Mouse (Mus musculus): ENCODE measurements around the gene Cdc16.
"Not testable (repeated sequence)": the region's sequence is repeated elsewhere in the genome, so short reads cannot be mapped to it uniquely, and the experiment has no call there.

Gene Cdc16

GRCm38 (mm10) chr8:13756982-13757804 lies at the start of gene Cdc16:
TSS of gene Cdc16 (plus strand) at chr8:13757676.
- peak; percentile 83 to 89 for DNase-seq (ENCODE audit: low spot score in 2 of 2)

DNA sequence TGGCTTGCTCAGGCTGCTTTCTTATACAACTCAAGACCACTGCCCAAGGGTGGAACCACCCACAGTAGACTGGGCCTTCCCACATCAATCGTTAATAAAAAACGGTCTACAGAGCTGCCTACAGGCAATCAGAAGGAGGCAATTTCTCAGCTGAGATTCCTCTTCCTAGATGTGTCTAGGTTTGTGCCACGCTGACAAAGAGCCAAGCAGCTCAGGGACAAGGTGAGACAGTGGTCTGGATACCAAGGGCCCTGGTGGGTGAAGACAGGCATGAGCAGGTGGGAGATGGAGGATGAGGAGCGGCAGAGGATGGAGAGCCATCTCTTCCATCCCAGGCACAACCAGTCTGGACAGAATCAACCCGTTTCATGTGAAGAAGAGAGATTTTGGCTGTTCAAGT lies 49.0 kb upstream of the Cdc16 start:
- no peak for DNase-seq (ENCODE audit: low spot score in 2 of 2)

- DNase-seq (ENCODE audit: low spot score in 2 of 2) = no peak
Observed at GRCm38 (mm10) chr8:13718980-13719379, 38.5 kb upstream of the Cdc16 start.

GRCm38 (mm10) chr8:13725722-13726121 lies 31.8 kb upstream of the Cdc16 start:
- peak; percentile 20 to 35 for DNase-seq (ENCODE audit: low spot score in 2 of 2)

GRCm38 (mm10) chr8:13727469-13728094 lies 29.9 kb upstream of the Cdc16 start:
- no peak for DNase-seq (ENCODE audit: low spot score in 2 of 2)

DNA sequence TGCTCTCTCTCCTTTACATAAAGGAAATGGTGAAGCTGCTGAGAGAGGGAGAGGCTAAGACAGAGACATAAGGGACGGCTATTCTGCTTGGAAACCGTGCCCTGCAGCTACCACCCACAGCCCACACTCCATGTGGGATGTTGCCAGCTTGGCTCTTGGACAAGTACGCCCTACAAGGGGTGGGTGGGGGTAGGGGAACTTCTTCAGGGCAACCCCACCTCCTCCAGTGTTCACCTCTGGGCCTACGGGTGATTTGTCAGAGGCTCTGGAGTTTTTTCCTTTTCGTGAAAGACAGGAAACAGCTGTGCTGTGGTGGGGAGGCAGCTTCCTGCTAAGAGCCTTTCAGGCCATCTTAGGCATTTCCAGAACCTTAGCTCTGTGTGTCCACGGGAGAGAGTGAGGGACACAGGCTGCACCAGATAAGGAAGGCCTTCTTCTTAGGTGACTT lies 17.1 kb upstream of the Cdc16 start:
- DNase-seq (ENCODE audit: low spot score in 2 of 2) = peak in 1 of 2 experiments; percentile 9

DNA sequence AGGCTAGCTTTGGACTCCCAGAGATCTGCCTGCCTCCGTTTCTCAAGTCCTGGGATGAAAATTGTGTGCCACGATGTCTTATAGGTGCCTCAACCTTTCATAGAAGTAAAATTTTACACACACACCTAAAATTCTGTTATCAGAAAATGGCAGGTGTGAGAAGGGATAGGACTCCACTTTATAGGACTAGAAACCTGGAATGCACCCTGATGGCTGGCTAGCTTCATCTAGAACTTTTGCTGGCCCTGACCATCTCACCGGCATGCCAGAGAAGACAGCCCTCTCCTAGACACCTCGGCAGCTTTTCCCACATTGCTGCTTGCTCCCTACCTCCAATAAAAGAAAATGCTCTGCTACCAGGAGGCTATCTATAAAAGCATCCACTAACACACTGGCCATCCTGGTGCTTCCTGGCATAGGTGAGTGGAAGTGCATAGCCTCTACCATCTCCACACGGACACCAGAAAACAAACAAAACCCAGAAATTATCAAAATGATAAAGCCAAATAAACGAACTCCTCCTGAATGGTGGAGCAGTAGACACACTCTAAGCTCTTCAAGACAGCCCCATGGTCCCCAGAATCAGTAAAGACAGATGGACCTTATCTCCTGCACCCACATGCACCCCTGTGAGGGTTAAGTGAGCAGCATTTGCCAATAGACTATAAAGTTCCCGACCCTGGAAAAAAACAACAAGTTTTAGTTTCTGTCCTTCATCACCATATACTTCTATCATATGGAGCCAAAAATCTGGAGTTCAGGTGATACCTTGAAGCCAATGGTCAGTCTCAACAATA lies 16.5 kb upstream of the Cdc16 start:
- DNase-seq (ENCODE audit: low spot score in 2 of 2) = no peak

GRCm38 (mm10) chr8:13746212-13746611 lies 11.3 kb upstream of the Cdc16 start:
- not testable (repeated sequence) for DNase-seq (ENCODE audit: low spot score in 2 of 2)

GRCm38 (mm10) chr8:13747626-13748025 lies 9.8 kb upstream of the Cdc16 start:
- no peak for DNase-seq (ENCODE audit: low spot score in 2 of 2)

GRCm38 (mm10) chr8:13753680-13754079 lies 3.8 kb upstream of the Cdc16 start:
- peak; percentile 62 to 63 for DNase-seq (ENCODE audit: low spot score in 2 of 2)

DNA sequence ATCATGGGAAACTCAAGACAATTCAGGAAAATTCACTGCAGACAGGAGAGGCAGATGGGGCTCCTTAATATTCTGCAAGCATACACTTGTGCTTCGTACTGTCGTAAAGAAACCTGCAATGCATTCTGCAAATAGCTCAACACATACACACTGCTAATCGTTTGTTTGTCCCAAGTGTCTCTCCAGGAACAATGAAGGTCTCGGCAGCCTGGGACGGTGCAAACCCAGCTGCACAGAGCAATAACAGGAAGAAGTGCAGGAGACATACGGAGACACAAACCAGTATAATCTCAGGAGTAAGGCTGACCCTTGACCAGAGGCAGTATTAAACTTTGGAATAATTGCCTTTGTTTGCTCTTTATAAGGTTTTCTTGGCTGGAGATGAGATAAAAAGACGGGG lies 996 bp upstream of the Cdc16 start:
- DNase-seq (ENCODE audit: low spot score in 2 of 2) = no peak

GRCm38 (mm10) chr8:13757805-13758727 lies 590 bp downstream of the Cdc16 start:
- no peak for DNase-seq (ENCODE audit: low spot score in 2 of 2)

DNA sequence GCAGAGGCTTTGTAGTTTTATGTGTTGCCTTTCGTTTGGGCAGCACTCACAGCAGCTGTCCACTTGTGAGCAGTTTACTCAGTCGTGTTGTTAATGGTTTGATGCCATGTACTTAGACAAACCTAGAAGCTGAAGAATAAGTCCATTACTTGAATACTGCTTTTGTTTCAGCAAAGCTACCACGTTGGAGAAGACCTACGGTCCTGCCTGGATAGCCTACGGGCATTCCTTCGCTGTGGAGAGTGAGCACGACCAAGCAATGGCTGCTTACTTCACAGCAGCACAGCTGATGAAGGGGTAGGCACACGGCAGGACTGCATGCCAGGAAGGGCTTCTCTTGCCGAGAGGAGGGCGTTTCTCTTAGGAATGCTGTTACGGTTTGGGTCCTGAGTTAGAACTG lies 11.7 kb downstream of the Cdc16 start:
- DNase-seq (ENCODE audit: low spot score in 2 of 2) = no peak

GRCm38 (mm10) chr8:13780536-13780935 lies 23.1 kb downstream of the Cdc16 start:
- DNase-seq (ENCODE audit: low spot score in 2 of 2) = no peak

- peak; percentile 68 to 73 for DNase-seq (ENCODE audit: low spot score in 2 of 2)
Observed at GRCm38 (mm10) chr8:13785250-13785763, 27.8 kb downstream of the Cdc16 start, which contains the start of gene Upf3a. TSS of gene Upf3a (plus strand) at chr8:13785615.

GRCm38 (mm10) chr8:13785764-13786299 lies 28.4 kb downstream of the Cdc16 start:
- DNase-seq (ENCODE audit: low spot score in 2 of 2) = peak; percentile 91 to 93

DNA sequence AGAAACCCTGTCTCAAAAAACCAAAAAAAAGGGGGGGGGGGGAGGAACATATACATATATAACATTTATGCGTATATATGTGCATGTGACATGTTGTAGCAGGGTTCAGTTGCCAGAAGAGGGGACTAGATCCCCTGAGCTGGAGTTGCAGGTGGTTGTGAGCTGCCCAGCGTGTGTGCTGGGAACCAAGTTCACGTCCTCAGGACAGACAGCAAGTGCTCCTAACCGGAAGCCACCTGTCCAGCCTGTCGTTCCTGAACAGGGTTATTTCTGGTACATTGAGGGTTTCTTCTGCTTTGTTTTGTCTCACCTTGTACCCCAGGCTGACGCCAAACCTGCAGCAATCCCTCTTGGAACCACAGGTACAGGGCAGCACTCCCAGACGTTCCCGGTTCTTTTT lies 32.1 kb downstream of the Cdc16 start:
- DNase-seq (ENCODE audit: low spot score in 2 of 2) = no peak

GRCm38 (mm10) chr8:13793097-13793745 lies 35.7 kb downstream of the Cdc16 start:
- DNase-seq (ENCODE audit: low spot score in 2 of 2) = no peak

GRCm38 (mm10) chr8:13793746-13794101 lies 36.2 kb downstream of the Cdc16 start:
- DNase-seq (ENCODE audit: low spot score in 2 of 2) = no peak

DNA sequence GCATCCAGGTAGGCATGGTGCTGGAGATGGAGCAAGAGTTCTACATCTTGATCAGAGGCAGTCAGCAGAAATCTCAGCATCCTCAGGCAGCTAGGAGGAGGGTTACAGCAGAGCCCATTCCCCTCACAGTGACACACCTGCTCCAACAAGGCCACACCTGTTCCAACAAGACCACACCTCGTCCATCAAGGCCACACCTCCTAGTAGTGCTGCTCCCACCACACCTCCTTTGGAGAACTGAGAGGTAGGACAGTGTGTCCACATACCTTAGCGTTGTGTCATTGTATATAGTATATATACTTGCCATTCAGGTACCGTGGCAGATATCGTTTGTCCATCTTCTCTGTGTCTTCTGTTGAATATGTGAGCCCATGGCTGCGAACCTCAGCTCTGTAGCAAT lies 40.2 kb downstream of the Cdc16 start:
- no peak for DNase-seq (ENCODE audit: low spot score in 2 of 2)

Measured in frontal cortex, postnatal 25 days (tissue).